In genomic region chr4:101388246-101388645, GRCm38 (mm10) we compare ENCODE assay signal across 27 mouse cellular contexts.
"Had no signal": no experiment of that assay in that cellular context is flagged by ENCODE, and none has a peak within 500 bp of the region (broad histone marks: within the 10 kb centered on the region; RNA-seq: fewer than 3 reads in every experiment).

No protein-coding gene starts in this region.

- H3K9me3 ChIP-seq: hindbrain, embryonic 10.5 days; hindbrain, embryonic 12.5 days; intestine, embryonic 15.5 days; kidney, embryonic 15.5 days; limb, embryonic 13.5 days; limb, embryonic 15.5 days; liver, embryonic 12.5 days had no signal

- H3K4me1 ChIP-seq: hindbrain, embryonic 10.5 days; hindbrain, embryonic 12.5 days; intestine, embryonic 15.5 days; kidney, embryonic 15.5 days; limb, embryonic 13.5 days; limb, embryonic 15.5 days; liver, embryonic 12.5 days had no signal

- DNase-seq: gastrocnemius, postnatal 14 days; gastrocnemius, postnatal 36 days; heart, adult 2 months; heart, postnatal 10 days; heart, postnatal 4 days; kidney, adult 11 months; kidney, adult 2 months; kidney, adult 9 months; kidney, postnatal 14 days; kidney, postnatal 36 days; layer of hippocampus, adult 9-11 months; layer of hippocampus, postnatal 36 days; left cerebral cortex, postnatal 4 days; lung, adult 18-20 months had no signal

- H3K36me3 ChIP-seq: hindbrain, embryonic 10.5 days; hindbrain, embryonic 12.5 days; intestine, embryonic 15.5 days; kidney, embryonic 15.5 days; limb, embryonic 13.5 days; limb, embryonic 15.5 days; liver, embryonic 12.5 days had no signal

- ATAC-seq: hindbrain, embryonic 16.5 days; inflammation-experienced regulatory T-cells, adult 6 months; intestine, embryonic 15.5 days; liver, embryonic 12.5 days had no signal

- H3K4me2 ChIP-seq: heart, embryonic 11.5 days; hindbrain, embryonic 12.5 days; hindbrain, embryonic 14.5 days; intestine, embryonic 15.5 days; kidney, embryonic 15.5 days; limb, embryonic 13.5 days; limb, embryonic 15.5 days; liver, embryonic 12.5 days had no signal

- H3K9ac ChIP-seq: hindbrain, embryonic 12.5 days; hindbrain, embryonic 14.5 days; intestine, embryonic 15.5 days; kidney, embryonic 15.5 days; limb, embryonic 13.5 days; limb, embryonic 15.5 days; liver, embryonic 12.5 days; liver, embryonic 14.5 days had no signal

- H3K4me3 ChIP-seq: heart, adult 2 months; hindbrain, embryonic 10.5 days; hindbrain, embryonic 12.5 days; intestine, embryonic 15.5 days; kidney, embryonic 15.5 days; limb, embryonic 13.5 days; limb, embryonic 15.5 days; liver, embryonic 12.5 days had no signal

- H3K27me3 ChIP-seq: hindbrain, embryonic 12.5 days; intestine, embryonic 15.5 days; kidney, embryonic 15.5 days; limb, embryonic 13.5 days; limb, embryonic 15.5 days had no signal

- H3K27ac ChIP-seq: heart, adult 2 months; hindbrain, embryonic 10.5 days; hindbrain, embryonic 12.5 days; hindbrain, embryonic 14.5 days; intestine, embryonic 15.5 days; kidney, embryonic 15.5 days; kidney, postnatal 0 days; limb, embryonic 13.5 days; limb, embryonic 15.5 days; liver, embryonic 12.5 days; liver, embryonic 14.5 days had no signal
